Mouse (Mus musculus) cortical plate, adult 2 months (tissue): ENCODE measurements around the gene Asic1. TPM values are rescaled to one million over a fixed set of nuclear protein-coding genes. Genes with fewer than 3 reads are reported as not detected.

Experiments
- H3K27ac ChIP-seq: fragments of 200-500 bp; 2 replicates; pipeline ENCODE4 v1.5.1; 2012; ENCODE audit warnings: low read length, control low read depth, inconsistent platforms; ENCODE audit not compliant: insufficient read depth
- H3K4me1 ChIP-seq: fragments of 200-500 bp; 2 replicates; pipeline ENCODE4 v1.6.1; 2011; ENCODE audit warnings: low read length; ENCODE audit not compliant: control insufficient read depth, insufficient read depth
- H3K4me3 ChIP-seq: fragments of 200-500 bp; 2 replicates; pipeline ENCODE4 v1.5.1; 2011; ENCODE audit warnings: mild to moderate bottlenecking, low read length, control low read depth; ENCODE audit not compliant: insufficient read depth
- CTCF ChIP-seq: fragments of 200-500 bp; IDR thresholded peaks from 2 replicates; pipeline ENCODE4 v1.5.1; 2011; ENCODE audit warnings: mild to moderate bottlenecking, control low read depth, low read length; ENCODE audit not compliant: insufficient read depth; ENCODE audit errors: extremely low read depth
- POLR2A ChIP-seq: fragments of 200-500 bp; IDR thresholded peaks from 2 replicates; pipeline ENCODE4 v1.6.1; 2011; ENCODE audit warnings: mild to moderate bottlenecking, low read length, control low read depth; ENCODE audit not compliant: insufficient read depth; ENCODE audit errors: extremely low read depth
- polyA plus RNA-seq: library from polyadenylated mRNA; depleted of rRNA; stranded (reverse); fragments of >200 nt; gene quantifications from 2 replicates; pipeline ENCODE4 v1.2.3, GENCODE M21; 2012; rRNA removed

The Asic1 gene
- polyA plus RNA-seq, 1 experiment: 59.0 TPM

DNA sequence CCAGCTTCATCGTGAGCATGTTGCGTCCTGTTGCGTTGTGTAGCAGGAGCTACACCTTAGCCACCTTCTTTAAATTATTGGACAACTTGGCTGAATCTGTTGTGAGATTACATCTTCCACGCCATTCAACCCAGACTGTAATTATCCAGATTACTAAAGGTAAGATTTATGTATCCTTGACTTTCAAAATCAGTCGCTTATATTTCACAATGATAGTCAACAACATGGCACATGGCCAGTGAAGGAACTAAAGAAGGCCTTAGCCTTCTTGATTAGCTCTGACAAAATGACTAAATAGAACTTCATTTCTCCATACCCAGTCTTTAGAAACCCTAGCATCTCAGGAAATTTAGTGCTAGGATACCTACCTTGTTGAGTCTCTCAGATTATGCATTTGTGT lies 63.0 kb downstream of the Asic1 start:
- H3K4me1 ChIP-seq: 0 out of 2 replicates have a peak, but pooled peaks cover 3% of the 10 kb centered on the region
- no peak overlapping the region for H3K4me3 ChIP-seq
- no peak for TF ChIP-seq POLR2A
- TF ChIP-seq CTCF: no peak

DNA sequence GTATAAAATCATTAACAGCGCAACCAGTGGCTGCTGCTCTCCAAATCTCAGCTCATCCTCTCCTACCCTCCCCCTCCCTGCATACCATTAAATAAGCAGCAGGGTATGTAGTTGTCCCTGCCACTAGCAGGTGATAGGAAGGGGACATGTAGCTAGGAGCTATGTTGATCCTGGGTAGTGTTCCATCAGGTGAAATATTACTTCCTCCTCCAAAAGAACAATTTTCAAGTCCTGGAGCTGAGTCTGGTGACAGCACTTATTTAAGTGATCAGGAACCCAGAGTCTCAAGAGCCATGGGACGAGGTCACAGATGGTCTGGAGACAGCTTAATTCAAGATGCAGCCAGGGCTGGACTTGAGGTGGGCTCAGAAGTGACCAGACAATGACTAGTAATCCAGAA lies 65.5 kb downstream of the Asic1 start:
- Histone ChIP-seq H3K4me3 (no peak overlapping the region), H3K4me1 (0 out of 2 replicates have a peak, but pooled peaks cover 3% of the 10 kb centered on the region), H3K27ac (no peak overlapping the region)
- TF ChIP-seq CTCF (no peak), POLR2A (no peak)

More for the DNA sequence above, 63.0 kb downstream of the Asic1 start:
- H3K27ac ChIP-seq: no peak overlapping the region

DNA sequence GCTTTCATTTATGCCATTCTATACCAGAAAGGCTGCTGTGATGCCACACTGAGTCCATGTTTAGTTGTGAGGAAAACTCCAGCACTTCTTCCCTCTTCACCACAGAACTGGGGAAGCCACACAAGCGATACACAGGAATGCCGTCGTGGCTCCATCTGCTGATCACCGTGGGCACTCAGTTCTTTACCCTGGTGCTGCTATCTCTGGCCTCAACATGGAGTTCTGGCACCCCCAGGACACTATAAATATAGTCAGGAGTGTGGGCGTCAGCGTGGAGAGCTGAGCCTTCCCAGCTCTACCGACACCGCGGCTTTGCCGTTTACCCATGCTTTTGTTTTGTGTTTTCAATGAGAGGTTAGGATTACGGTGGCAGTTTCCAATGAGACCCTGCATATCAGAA lies 66.5 kb downstream of the Asic1 start:
- TF ChIP-seq CTCF: no peak
- no peak for TF ChIP-seq POLR2A
- Histone ChIP-seq H3K27ac (no peak overlapping the region), H3K4me1 (0 out of 2 replicates have a peak, but pooled peaks cover 3% of the 10 kb centered on the region), H3K4me3 (no peak overlapping the region)

DNA sequence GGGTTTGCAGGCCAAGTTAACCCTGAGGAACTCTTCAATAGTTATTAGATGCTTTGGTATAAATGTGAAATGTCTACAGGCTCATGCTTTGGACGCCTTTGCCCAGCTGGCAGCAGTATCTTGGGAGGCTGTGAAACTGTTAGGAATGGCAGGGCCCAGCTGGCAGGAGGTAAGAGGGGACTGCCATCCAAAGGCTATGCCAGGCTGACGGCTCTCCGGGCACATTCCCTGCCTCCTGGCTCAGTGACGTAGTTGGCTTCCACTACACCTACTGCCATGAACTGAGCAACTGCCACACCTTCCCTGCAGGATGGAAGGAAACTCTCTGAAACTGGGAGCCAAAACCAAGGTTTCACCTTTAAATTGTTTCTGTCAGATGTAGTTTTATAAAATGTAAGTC lies 70.1 kb downstream of the Asic1 start:
- TF ChIP-seq POLR2A (no peak), CTCF (no peak)

More for the DNA sequence above, 70.1 kb downstream of the Asic1 start:
- Histone ChIP-seq H3K4me3 (no peak overlapping the region), H3K27ac (no peak overlapping the region), H3K4me1 (0 out of 2 replicates have a peak, but pooled peaks cover 3% of the 10 kb centered on the region)

Other genes starting within 250 kb of the Asic1 start
- 11.9 TPM in 2 replicates for gene Nckap5l, start 212.6 kb upstream of the Asic1 start, polyA plus RNA-seq
- gene Bcdin3d, start 195.6 kb upstream of the Asic1 start, polyA plus RNA-seq: 5.1 and 5.3 TPM in 2 replicates
- 162 and 172 TPM in 2 replicates for gene Faim2, start 142.2 kb upstream of the Asic1 start, polyA plus RNA-seq
- gene Aqp2, start 91.3 kb upstream of the Asic1 start, polyA plus RNA-seq: 0.09 and 0.21 TPM in 2 replicates
- 0.40 and 0.58 TPM in 2 replicates for gene Aqp5, start 79.6 kb upstream of the Asic1 start, polyA plus RNA-seq
- 0.46 and 0.62 TPM in 2 replicates for gene Aqp6, start 69.0 kb upstream of the Asic1 start, polyA plus RNA-seq
- gene Racgap1, start 18.7 kb upstream of the Asic1 start, polyA plus RNA-seq: 10.3 and 13.3 TPM in 2 replicates
- gene Smarcd1, start 31.8 kb downstream of the Asic1 start, polyA plus RNA-seq: 150 and 157 TPM in 2 replicates
- 1.3 and 1.8 TPM in 2 replicates for gene Gm17349, start 35.1 kb downstream of the Asic1 start, polyA plus RNA-seq
- gene Gpd1, start 47.1 kb downstream of the Asic1 start, polyA plus RNA-seq: 55.3 and 60.4 TPM in 2 replicates
- 226 and 237 TPM in 2 replicates for gene Cox14, start 55.2 kb downstream of the Asic1 start, polyA plus RNA-seq
- 42.5 and 44.5 TPM in 2 replicates for gene Cers5, start 102.5 kb downstream of the Asic1 start, polyA plus RNA-seq
- gene Lima1, start 205.1 kb downstream of the Asic1 start, polyA plus RNA-seq: 12.1 and 12.4 TPM in 2 replicates